Mouse (Mus musculus): ENCODE data around the gene 1700034I23Rik. TPM values are rescaled to one million over a fixed set of nuclear protein-coding genes. Genes with fewer than 3 reads are reported as not detected.
"Not testable (repeated sequence)": the region's sequence is repeated elsewhere in the genome, so short reads cannot be mapped to it uniquely, and the experiment has no call there.

Gene 1700034I23Rik
- 0.49 and 0.68 TPM in 2 replicates for polyA plus RNA-seq (2015; fragmentation: Nextera tagmentation; extraction: Ambion mirVana)

- 92% methylated on average over 8 of the region's 10 CpGs for WGBS
- H3K4me1 ChIP-seq; H3K9me3 ChIP-seq; H3K4me3 ChIP-seq; H3K27ac ChIP-seq; ATAC-seq (replicated peaks); H3K27me3 ChIP-seq (replicated peaks); H3K4me2 ChIP-seq; H3K36me3 ChIP-seq (replicated peaks); H3K9ac ChIP-seq: not testable (repeated sequence)
These were observed at the start of gene 1700034I23Rik for GRCm38 (mm10) chr3:40902443-40902842. 1700034I23Rik (minus strand) TSS chr3:40902543.

- Histone ChIP-seq H3K9ac (no peak overlapping the region), H3K9me3 (no peaks in the 10 kb centered on the region), H3K36me3 (replicated peaks) (no peaks in the 10 kb centered on the region), H3K4me2 (peak overlapping the region; percentile 96), H3K27me3 (replicated peaks) (0 out of 2 replicates have a peak, but pooled peaks cover 5% of the 10 kb centered on the region), H3K4me3 (peak overlapping the region; percentile 84), H3K27ac (no peak overlapping the region), H3K4me1 (peaks cover 13% of the 10 kb centered on the region)
- no peak for ATAC-seq (replicated peaks)
- WGBS = 9% methylated on average over 7 of the region's 7 CpGs
These were observed 49.0 kb upstream of the 1700034I23Rik start for GRCm38 (mm10) chr3:40951365-40951764.

- H3K9me3 ChIP-seq = no peaks in the 10 kb centered on the region
- H3K4me3 ChIP-seq = peak overlapping the region; percentile 84
- ATAC-seq (replicated peaks) = peak; percentile 3; the same call in 1 of the 2 replicates
- no peaks in the 10 kb centered on the region for H3K36me3 ChIP-seq (replicated peaks)
- peak overlapping the region; percentile 96 for H3K4me2 ChIP-seq
- H3K27ac ChIP-seq = peak overlapping the region; percentile 79
- under 1% methylated on average over 43 of the region's 43 CpGs for WGBS
- peaks cover 13% of the 10 kb centered on the region for H3K4me1 ChIP-seq
- H3K9ac ChIP-seq = peak overlapping the region; percentile 71
- H3K27me3 ChIP-seq (replicated peaks) = 0 out of 2 replicates have a peak, but pooled peaks cover 5% of the 10 kb centered on the region
These were observed 48.4 kb upstream of the 1700034I23Rik start for GRCm38 (mm10) chr3:40950601-40951201.

- Histone ChIP-seq H3K9me3 (no peaks in the 10 kb centered on the region), H3K4me2 (peak overlapping the region; percentile 96), H3K4me1 (peaks cover 13% of the 10 kb centered on the region), H3K27me3 (replicated peaks) (0 out of 2 replicates have a peak, but pooled peaks cover 5% of the 10 kb centered on the region), H3K9ac (peak overlapping the region; percentile 71), H3K36me3 (replicated peaks) (no peaks in the 10 kb centered on the region), H3K27ac (peak overlapping the region; percentile 79), H3K4me3 (peak overlapping the region; percentile 84)
- under 1% methylated on average over 93 of the region's 118 CpGs for WGBS
- ATAC-seq (replicated peaks) = peak; percentile 60
These were observed 47.7 kb upstream of the 1700034I23Rik start for GRCm38 (mm10) chr3:40949903-40950600.

- Histone ChIP-seq H3K4me3 (peak within 1 kb of the TSS; percentile 84), H3K27ac (peak within 1 kb of the TSS; percentile 79), H3K4me2 (peak within 1 kb of the TSS; percentile 96), H3K4me1 (peaks cover 13% of the 10 kb centered on the region), H3K27me3 (replicated peaks) (0 out of 2 replicates have a peak, but pooled peaks cover 5% of the 10 kb centered on the region), H3K9me3 (no peaks in the 10 kb centered on the region), H3K36me3 (replicated peaks) (no peaks in the 10 kb centered on the region), H3K9ac (peak within 1 kb of the TSS; percentile 71)
- WGBS = under 1% methylated on average over 63 of the region's 66 CpGs
- peak; percentile 96 for ATAC-seq (replicated peaks)
These were observed 47.0 kb upstream of the 1700034I23Rik start, which contains the start of gene Larp1b for GRCm38 (mm10) chr3:40949170-40949902. Larp1b (plus strand) TSS chr3:40949828.

GRCm38 (mm10) chr3:40939019-40939418 is 36.7 kb upstream of the 1700034I23Rik start:
- ATAC-seq (replicated peaks) = no peak

GRCm38 (mm10) chr3:40938592-40938991 is 36.2 kb upstream of the 1700034I23Rik start:
- WGBS = 98% methylated on average over 4 of the region's 4 CpGs

More at GRCm38 (mm10) chr3:40939019-40939418, 36.7 kb upstream of the 1700034I23Rik start:
- Histone ChIP-seq H3K4me2 (no peak overlapping the region), H3K9me3 (no peaks in the 10 kb centered on the region), H3K27me3 (replicated peaks) (no peaks in the 10 kb centered on the region), H3K36me3 (replicated peaks) (peaks cover under 1% of the 10 kb centered on the region; the same call in 1 of the 2 replicates), H3K4me1 (no peaks in the 10 kb centered on the region), H3K27ac (no peak overlapping the region), H3K4me3 (no peak overlapping the region), H3K9ac (no peak overlapping the region)

GRCm38 (mm10) chr3:40938189-40938588 is 35.8 kb upstream of the 1700034I23Rik start:
- H3K4me3 ChIP-seq = no peak overlapping the region
- H3K4me1 ChIP-seq = no peaks in the 10 kb centered on the region
- no peak overlapping the region for H3K9ac ChIP-seq
- no peak for ATAC-seq (replicated peaks)
- 91% methylated on average over 5 of the region's 5 CpGs for WGBS
- no peak overlapping the region for H3K4me2 ChIP-seq
- no peaks in the 10 kb centered on the region for H3K9me3 ChIP-seq
- H3K27ac ChIP-seq = no peak overlapping the region
- H3K27me3 ChIP-seq (replicated peaks) = no peaks in the 10 kb centered on the region
- peaks cover 9% of the 10 kb centered on the region for H3K36me3 ChIP-seq (replicated peaks)

More at GRCm38 (mm10) chr3:40938592-40938991, 36.2 kb upstream of the 1700034I23Rik start:
- Histone ChIP-seq H3K27ac (no peak overlapping the region), H3K4me1 (no peaks in the 10 kb centered on the region), H3K27me3 (replicated peaks) (no peaks in the 10 kb centered on the region), H3K4me3 (no peak overlapping the region), H3K9me3 (no peaks in the 10 kb centered on the region), H3K36me3 (replicated peaks) (peaks cover 5% of the 10 kb centered on the region), H3K4me2 (no peak overlapping the region), H3K9ac (no peak overlapping the region)
- ATAC-seq (replicated peaks) = no peak

GRCm38 (mm10) chr3:40894336-40894735 is 8.0 kb downstream of the 1700034I23Rik start:
- H3K27ac ChIP-seq = peak overlapping the region; percentile 77
- 2% methylated on average over 22 of the region's 24 CpGs for WGBS
- not testable (repeated sequence) for ATAC-seq (replicated peaks)

GRCm38 (mm10) chr3:40893816-40894258 is 8.5 kb downstream of the 1700034I23Rik start:
- Histone ChIP-seq H3K9ac (peak overlapping the region; percentile 53), H3K4me2 (peak overlapping the region; percentile 67), H3K4me3 (peak overlapping the region; percentile 64), H3K27ac (peak overlapping the region; percentile 80)
- H3K36me3 ChIP-seq (replicated peaks); H3K27me3 ChIP-seq (replicated peaks); H3K4me1 ChIP-seq; H3K9me3 ChIP-seq: not testable (repeated sequence)
- ATAC-seq (replicated peaks) = peak; percentile 99
- WGBS = under 1% methylated on average over 38 of the region's 38 CpGs

More at GRCm38 (mm10) chr3:40894336-40894735, 8.0 kb downstream of the 1700034I23Rik start:
- peak overlapping the region; percentile 69 for H3K9ac ChIP-seq
- H3K4me1 ChIP-seq; H3K9me3 ChIP-seq; H3K36me3 ChIP-seq (replicated peaks); H3K27me3 ChIP-seq (replicated peaks): not testable (repeated sequence)
- H3K4me3 ChIP-seq = peak overlapping the region; percentile 64
- H3K4me2 ChIP-seq = peak overlapping the region; percentile 67

- not testable (repeated sequence) for H3K9me3 ChIP-seq; H3K27me3 ChIP-seq (replicated peaks); H3K4me3 ChIP-seq; H3K4me1 ChIP-seq; H3K27ac ChIP-seq; H3K36me3 ChIP-seq (replicated peaks); ATAC-seq (replicated peaks); H3K9ac ChIP-seq; H3K4me2 ChIP-seq
- 94% methylated on average over 3 of the region's 3 CpGs for WGBS
These were observed 49.1 kb downstream of the 1700034I23Rik start for GRCm38 (mm10) chr3:40853123-40853738.

Data from midbrain, embryonic 15.5 days (tissue).